Comparison of ENCODE assay signal across 26 mouse cellular contexts in genomic region chr3:32495088-32495770, GRCm38 (mm10). TPM values are rescaled to one million over a fixed set of nuclear protein-coding genes. Genes with fewer than 3 reads are reported as not detected.
DNase-seq lines count a peak whose midpoint lies in the region; ATAC-seq and TF ChIP-seq lines count a peak whose summit lies in the region.
"Had no signal": no experiment of that assay in that cellular context is flagged by ENCODE, and none has a peak within 500 bp of the region (broad histone marks: within the 10 kb centered on the region; RNA-seq: fewer than 3 reads in every experiment).

No protein-coding gene starts in this region.

- no peaks in the 10 kb centered on the region for H3K9me3 ChIP-seq in intestine, embryonic 14.5 days (ENCODE audit: control insufficient read depth, low read length)
- H3K9me3 ChIP-seq in intestine, embryonic 16.5 days (ENCODE audit: control insufficient read depth, low read length): no peaks in the 10 kb centered on the region
- H3K9me3 ChIP-seq in liver, embryonic 16.5 days (replicated peaks; ENCODE audit: control insufficient read depth, low read length): no peaks in the 10 kb centered on the region
- no peaks in the 10 kb centered on the region for H3K9me3 ChIP-seq in liver, postnatal 0 days (ENCODE audit: low read length)
- H3K9me3 ChIP-seq in stomach, postnatal 0 days (ENCODE audit: control insufficient read depth, low read length): no peaks in the 10 kb centered on the region
- H3K9me3 ChIP-seq: embryonic facial prominence, embryonic 12.5 days; forebrain, embryonic 12.5 days; heart, embryonic 10.5 days; kidney, embryonic 15.5 days; limb, embryonic 12.5 days; liver, embryonic 13.5 days; lung, embryonic 15.5 days; neural tube, embryonic 12.5 days had no signal

- no peak overlapping the region for H3K27ac ChIP-seq in intestine, embryonic 14.5 days (ENCODE audit: low read depth)
- no peak overlapping the region for H3K27ac ChIP-seq in intestine, embryonic 16.5 days (ENCODE audit: low read length)
- H3K27ac ChIP-seq in liver, embryonic 16.5 days (ENCODE audit: low read length): no peak overlapping the region
- H3K27ac ChIP-seq in liver, postnatal 0 days (ENCODE audit: low read depth): no peak overlapping the region
- peak overlapping the region; percentile 31; the same call in 1 of the 2 replicates for H3K27ac ChIP-seq in stomach, postnatal 0 days (replicated peaks)
- no peak overlapping the region for H3K27ac ChIP-seq in gastrocnemius, adult 2 months
- H3K27ac ChIP-seq: embryonic facial prominence, embryonic 12.5 days; forebrain, embryonic 12.5 days; heart, embryonic 10.5 days; kidney, embryonic 15.5 days; limb, embryonic 12.5 days; liver, embryonic 13.5 days; lung, embryonic 15.5 days; neural tube, embryonic 12.5 days had no signal

- no peak overlapping the region for H3K9ac ChIP-seq in intestine, embryonic 14.5 days (ENCODE audit: low read length)
- no peak overlapping the region for H3K9ac ChIP-seq in intestine, embryonic 16.5 days (ENCODE audit: low read depth, low read length)
- H3K9ac ChIP-seq in liver, embryonic 16.5 days (ENCODE audit: low read depth, low read length): no peak overlapping the region
- H3K9ac ChIP-seq in liver, postnatal 0 days (replicated peaks): no peak overlapping the region
- no peak overlapping the region for H3K9ac ChIP-seq in stomach, postnatal 0 days (ENCODE audit: low read length)
- H3K9ac ChIP-seq: embryonic facial prominence, embryonic 12.5 days; forebrain, embryonic 12.5 days; kidney, embryonic 15.5 days; limb, embryonic 12.5 days; liver, embryonic 13.5 days; lung, embryonic 15.5 days; neural tube, embryonic 12.5 days had no signal

- no peak for ATAC-seq in intestine, embryonic 14.5 days (replicated peaks; ENCODE audit: low FRiP score, low TSS enrichment, low read depth)
- no peak for ATAC-seq in intestine, embryonic 16.5 days
- ATAC-seq in liver, embryonic 16.5 days (ENCODE audit: low read depth): peak; percentile 45; the same call in 1 of the 2 replicates
- ATAC-seq in liver, postnatal 0 days: no peak
- no peak for ATAC-seq in stomach, postnatal 0 days (ENCODE audit: low FRiP score, low TSS enrichment)

- no peak for TF ChIP-seq CTCF in liver, postnatal 0 days (IDR thresholded peaks at IDR 0.05; ENCODE audit: low read depth)
- no peak for TF ChIP-seq CTCF in stomach, postnatal 0 days (IDR thresholded peaks at IDR 0.05; ENCODE audit: low read depth)
- TF ChIP-seq CTCF in gastrocnemius, adult 2 months (IDR thresholded peaks at IDR 0.05): no peak

- WGBS in intestine, embryonic 14.5 days: 65% methylated on average over 8 of the region's 8 CpGs
- WGBS in intestine, embryonic 16.5 days: 60% methylated on average over 8 of the region's 8 CpGs
- 41% methylated on average over 8 of the region's 8 CpGs for WGBS in liver, embryonic 16.5 days (ENCODE audit: insufficient replicate concordance)
- 66% methylated on average over 8 of the region's 8 CpGs for WGBS in liver, postnatal 0 days (ENCODE audit: insufficient replicate concordance)
- 55% methylated on average over 8 of the region's 8 CpGs for WGBS in stomach, postnatal 0 days

- H3K27me3 ChIP-seq in intestine, embryonic 14.5 days (replicated peaks; ENCODE audit: control insufficient read depth, insufficient read depth, low read length): no peaks in the 10 kb centered on the region
- no peaks in the 10 kb centered on the region for H3K27me3 ChIP-seq in intestine, embryonic 16.5 days (replicated peaks; ENCODE audit: control insufficient read depth, insufficient read depth, low read length)
- no peaks in the 10 kb centered on the region for H3K27me3 ChIP-seq in liver, embryonic 16.5 days (ENCODE audit: control insufficient read depth, insufficient read depth, low read depth, low read length)
- no peaks in the 10 kb centered on the region for H3K27me3 ChIP-seq in liver, postnatal 0 days (ENCODE audit: insufficient read depth, low read length)
- no peaks in the 10 kb centered on the region for H3K27me3 ChIP-seq in stomach, postnatal 0 days (ENCODE audit: control insufficient read depth, insufficient read depth, low read length)
- H3K27me3 ChIP-seq: embryonic facial prominence, embryonic 12.5 days; forebrain, embryonic 12.5 days; kidney, embryonic 15.5 days; limb, embryonic 12.5 days; liver, embryonic 13.5 days; lung, embryonic 15.5 days; neural tube, embryonic 12.5 days had no signal

- no peak for TF ChIP-seq EP300 in liver, postnatal 0 days (IDR thresholded peaks at IDR 0.05; ENCODE audit: low read depth)
- no peak for TF ChIP-seq EP300 in stomach, postnatal 0 days (optimal IDR thresholded peaks at IDR 0.05)

- H3K4me1 ChIP-seq in intestine, embryonic 14.5 days (replicated peaks; ENCODE audit: control insufficient read depth, insufficient read depth, low read length): no peaks in the 10 kb centered on the region
- H3K4me1 ChIP-seq in intestine, embryonic 16.5 days (ENCODE audit: control insufficient read depth, insufficient read depth, low read length): no peaks in the 10 kb centered on the region
- H3K4me1 ChIP-seq in liver, embryonic 16.5 days (ENCODE audit: control insufficient read depth, low read depth, low read length): no peaks in the 10 kb centered on the region; the same call in none of the 2 replicates
- no peaks in the 10 kb centered on the region; the same call in 1 of the 2 replicates for H3K4me1 ChIP-seq in liver, postnatal 0 days (ENCODE audit: insufficient read depth)
- H3K4me1 ChIP-seq in stomach, postnatal 0 days (replicated peaks; ENCODE audit: control insufficient read depth, insufficient read depth): no peaks in the 10 kb centered on the region
- H3K4me1 ChIP-seq: kidney, embryonic 15.5 days; limb, embryonic 12.5 days; liver, embryonic 13.5 days; lung, embryonic 15.5 days had no signal

- no peak overlapping the region for H3K4me2 ChIP-seq in intestine, embryonic 14.5 days (ENCODE audit: low read length)
- no peak overlapping the region for H3K4me2 ChIP-seq in intestine, embryonic 16.5 days (ENCODE audit: low read depth, low read length)
- H3K4me2 ChIP-seq in liver, embryonic 16.5 days (ENCODE audit: low read depth, low read length): no peak overlapping the region
- H3K4me2 ChIP-seq in liver, postnatal 0 days (ENCODE audit: low read depth, low read length): no peak overlapping the region
- no peak overlapping the region for H3K4me2 ChIP-seq in stomach, postnatal 0 days (replicated peaks; ENCODE audit: low read depth)
- H3K4me2 ChIP-seq: embryonic facial prominence, embryonic 12.5 days; forebrain, embryonic 12.5 days; kidney, embryonic 15.5 days; limb, embryonic 12.5 days; liver, embryonic 13.5 days; lung, embryonic 15.5 days; neural tube, embryonic 12.5 days had no signal

- no peak overlapping the region for H3K4me3 ChIP-seq in intestine, embryonic 14.5 days (ENCODE audit: low read depth, low read length)
- no peak overlapping the region for H3K4me3 ChIP-seq in intestine, embryonic 16.5 days (ENCODE audit: low read length)
- no peak overlapping the region for H3K4me3 ChIP-seq in liver, embryonic 16.5 days (ENCODE audit: low read depth, low read length)
- H3K4me3 ChIP-seq in liver, postnatal 0 days (ENCODE audit: low read depth, low read length): no peak overlapping the region
- no peak overlapping the region for H3K4me3 ChIP-seq in stomach, postnatal 0 days (ENCODE audit: low read depth, low read length)
- no peak overlapping the region for H3K4me3 ChIP-seq in gastrocnemius, adult 2 months
- H3K4me3 ChIP-seq: embryonic facial prominence, embryonic 12.5 days; erythroblast, embryonic 14.5 days; forebrain, embryonic 12.5 days; heart, embryonic 10.5 days; kidney, embryonic 15.5 days; limb, embryonic 12.5 days; liver, embryonic 13.5 days; lung, embryonic 15.5 days; neural tube, embryonic 12.5 days had no signal

- H3K36me3 ChIP-seq in intestine, embryonic 14.5 days (ENCODE audit: control insufficient read depth, insufficient read depth, low read length): no peaks in the 10 kb centered on the region
- H3K36me3 ChIP-seq in intestine, embryonic 16.5 days (ENCODE audit: control insufficient read depth, insufficient read depth, low read length): no peaks in the 10 kb centered on the region
- H3K36me3 ChIP-seq in liver, embryonic 16.5 days (ENCODE audit: control insufficient read depth, insufficient read depth): no peaks in the 10 kb centered on the region
- H3K36me3 ChIP-seq in liver, postnatal 0 days (replicated peaks; ENCODE audit: insufficient read depth, low read length): no peaks in the 10 kb centered on the region
- no peaks in the 10 kb centered on the region for H3K36me3 ChIP-seq in stomach, postnatal 0 days (ENCODE audit: control insufficient read depth, insufficient read depth, low read length)
- H3K36me3 ChIP-seq: embryonic facial prominence, embryonic 12.5 days; forebrain, embryonic 12.5 days; heart, embryonic 10.5 days; kidney, embryonic 15.5 days; limb, embryonic 12.5 days; liver, embryonic 13.5 days; lung, embryonic 15.5 days; neural tube, embryonic 12.5 days had no signal

- intact Hi-C loops in gastrocnemius, adult 2 months (cut with DNase I): no loop called here

- DNase-seq in intestine, embryonic 14.5 days (ENCODE audit: low spot score): peak; percentile 23
- no peak for DNase-seq in liver, postnatal 0 days
- peak; percentile 67 for DNase-seq in Muller cell, postnatal 12 days (ENCODE audit: inconsistent ontology term)
- no peak for DNase-seq in stomach, postnatal 0 days (ENCODE audit: low spot score)
- no peak for DNase-seq in gastrocnemius, adult 2 months
- DNase-seq: adrenal gland, postnatal 10 days; cerebellum, adult 2 months; cerebellum, postnatal 25 days; liver, embryonic 13.5 days; retina, postnatal 1 day; right cerebral cortex, postnatal 25 days had no signal

RNA-seq across cellular contexts. Expression of gene Kcnmb3, which starts 3.2 kb away (rescaled TPM):
- polyA plus RNA-seq in intestine, embryonic 14.5 days (2014; fragmentation: Nextera tagmentation; extraction: Ambion mirVana): not detected in 2 replicates
- polyA plus RNA-seq in intestine, embryonic 16.5 days (2015; fragmentation: Nextera tagmentation; extraction: Ambion mirVana): not detected in 2 replicates
- not detected in 2 replicates for polyA plus RNA-seq in liver, embryonic 16.5 days (2015; fragmentation: Nextera tagmentation; extraction: Ambion mirVana)
- polyA plus RNA-seq in liver, postnatal 0 days (2015; fragmentation: Nextera tagmentation; extraction: Ambion mirVana): not detected in 2 replicates
- 0.05 TPM in 2 replicates for polyA plus RNA-seq in stomach, postnatal 0 days (2015; fragmentation: Nextera tagmentation; extraction: Ambion mirVana)
- total RNA-seq in gastrocnemius, adult 2 months (2021): not detected
- total RNA-seq: hematopoietic stem cell, adult 5-6 weeks; megakaryocyte-erythroid progenitor cell, adult 5-6 weeks; MEL had no signal
- polyA plus RNA-seq: C2C12; erythroblast, embryonic 14.5 days; forebrain, embryonic 12.5 days; heart, embryonic 10.5 days; kidney, embryonic 15.5 days; liver, embryonic 13.5 days; lung, embryonic 15.5 days; urinary bladder, adult 2 months had no signal

RNA-seq across cellular contexts. Expression of gene Zfp639, which starts 14.8 kb away (rescaled TPM):
- 40.9 and 44.8 TPM in 2 replicates for polyA plus RNA-seq in intestine, embryonic 14.5 days (2014; fragmentation: Nextera tagmentation; extraction: Ambion mirVana)
- 27.3 and 27.8 TPM in 2 replicates for polyA plus RNA-seq in intestine, embryonic 16.5 days (2015; fragmentation: Nextera tagmentation; extraction: Ambion mirVana)
- 15.0 and 16.2 TPM in 2 replicates for polyA plus RNA-seq in liver, embryonic 16.5 days (2015; fragmentation: Nextera tagmentation; extraction: Ambion mirVana)
- 13.5 and 14.0 TPM in 2 replicates for polyA plus RNA-seq in liver, postnatal 0 days (2015; fragmentation: Nextera tagmentation; extraction: Ambion mirVana)
- polyA plus RNA-seq in stomach, postnatal 0 days (2015; fragmentation: Nextera tagmentation; extraction: Ambion mirVana): 23.7 and 23.9 TPM in 2 replicates
- 10 to 100 TPM; 31.8 to 33.1 TPM for total RNA-seq in gastrocnemius, adult 2 months (2021)

RNA-seq across cellular contexts. Expression of gene Mfn1, which starts 34.0 kb away (rescaled TPM):
- 23.6 and 24.4 TPM in 2 replicates for polyA plus RNA-seq in intestine, embryonic 14.5 days (2014; fragmentation: Nextera tagmentation; extraction: Ambion mirVana)
- 27.7 and 29.4 TPM in 2 replicates for polyA plus RNA-seq in intestine, embryonic 16.5 days (2015; fragmentation: Nextera tagmentation; extraction: Ambion mirVana)
- polyA plus RNA-seq in liver, embryonic 16.5 days (2015; fragmentation: Nextera tagmentation; extraction: Ambion mirVana): 16.3 and 17.0 TPM in 2 replicates
- 19.5 and 21.7 TPM in 2 replicates for polyA plus RNA-seq in liver, postnatal 0 days (2015; fragmentation: Nextera tagmentation; extraction: Ambion mirVana)
- polyA plus RNA-seq in stomach, postnatal 0 days (2015; fragmentation: Nextera tagmentation; extraction: Ambion mirVana): 18.3 and 22.3 TPM in 2 replicates
- 100 to 1,000 TPM; 216 to 304 TPM for total RNA-seq in gastrocnemius, adult 2 months (2021)

Comparison
In these comparisons a context has a peak if more than half of its experiments do, and no peak if none do; other contexts are left out.
1. DNase-seq: peak in intestine, embryonic 14.5 days (single experiment) and Muller cell, postnatal 12 days (single experiment); none in liver, postnatal 0 days (single experiment), stomach, postnatal 0 days (single experiment) and gastrocnemius, adult 2 months (single experiment).